Mouse (Mus musculus) CD4-positive helper T cell, adult 2 months (primary cell): ENCODE results near the gene Atg9a.

Source experiments
- DNase-seq: peaks from one replicate; pipeline ENCODE4 v3.0.0-alpha.2; 2012; ENCODE audit warnings: low read depth, missing footprints, low spot score

Atg9a gene

GRCm38 (mm10) chr1:75168472-75169464 is 23.2 kb downstream of the Atg9a start, which contains the start of gene Zfand2b:
Gene Zfand2b (plus strand): TSS chr1:75168646.
- peak; percentile 97 for DNase-seq

GRCm38 (mm10) chr1:75168093-75168471 is 23.9 kb downstream of the Atg9a start:
- DNase-seq, result no peak

GRCm38 (mm10) chr1:75160256-75160617 is 31.8 kb downstream of the Atg9a start:
- DNase-seq, result no peak

- DNase-seq, result no peak
These were observed 32.3 kb downstream of the Atg9a start for GRCm38 (mm10) chr1:75159540-75160255.

GRCm38 (mm10) chr1:75158990-75159389 is 33.0 kb downstream of the Atg9a start:
- DNase-seq, result no peak

- DNase-seq, result no peak
These were observed 36.2 kb downstream of the Atg9a start for GRCm38 (mm10) chr1:75155837-75156236.

- DNase-seq, result no peak
These were observed 43.3 kb downstream of the Atg9a start for GRCm38 (mm10) chr1:75148727-75149126.

GRCm38 (mm10) chr1:75147411-75148135 is 44.4 kb downstream of the Atg9a start:
- no peak for DNase-seq

GRCm38 (mm10) chr1:75145589-75145988 is 46.4 kb downstream of the Atg9a start:
- no peak for DNase-seq

GRCm38 (mm10) chr1:75142301-75143261 is 49.4 kb downstream of the Atg9a start, which contains the start of the genes Cnppd1 and Retreg2:
Gene Cnppd1 (minus strand): TSS chr1:75142711.
Gene Retreg2 (plus strand): TSS chr1:75142778.
- peak; percentile 97 for DNase-seq

- DNase-seq, result peak; percentile 86
These were observed 50.4 kb downstream of the Atg9a start for GRCm38 (mm10) chr1:75141486-75142190.

GRCm38 (mm10) chr1:75140601-75141190 is 51.3 kb downstream of the Atg9a start:
- DNase-seq, result peak; percentile 49

GRCm38 (mm10) chr1:75138448-75138847 is 53.5 kb downstream of the Atg9a start:
- no peak for DNase-seq

- DNase-seq, result no peak
These were observed 55.3 kb downstream of the Atg9a start for GRCm38 (mm10) chr1:75136730-75137129.

- no peak for DNase-seq
These were observed 55.7 kb downstream of the Atg9a start for GRCm38 (mm10) chr1:75136293-75136692.

GRCm38 (mm10) chr1:75133421-75134207 is 58.4 kb downstream of the Atg9a start, which contains the start of gene Slc23a3:
Gene Slc23a3 (minus strand): TSS chr1:75133890.
- DNase-seq, result no peak
